9 mouse cellular contexts compared by ENCODE assay signal in the genomic region with DNA sequence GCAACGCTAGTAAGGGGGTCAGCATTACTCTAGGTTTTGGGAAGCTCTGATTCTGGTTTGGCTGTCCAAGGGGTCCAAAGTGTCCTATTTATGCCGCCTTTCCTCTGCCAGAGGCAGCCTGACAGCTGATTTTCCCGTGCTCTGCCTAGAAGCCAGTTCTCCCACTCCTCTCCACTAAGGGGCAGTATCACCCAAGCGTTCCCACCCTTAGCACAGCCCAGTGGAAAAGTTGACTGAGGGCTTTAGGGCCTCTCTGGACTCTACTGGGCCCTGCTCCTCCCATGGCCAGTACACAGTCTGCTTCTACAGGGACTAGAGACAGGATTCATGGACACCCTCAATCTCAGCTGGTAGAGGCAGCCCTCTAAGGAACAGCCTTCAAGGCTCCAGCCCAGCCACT. TPM values are rescaled to one million over a fixed set of nuclear protein-coding genes. Genes with fewer than 3 reads are reported as not detected.
DNase-seq lines count a peak whose midpoint lies in the region; ATAC-seq and TF ChIP-seq lines count a peak whose summit lies in the region.
"Had no signal": no experiment of that assay in that cellular context is flagged by ENCODE, and none has a peak within 500 bp of the region (broad histone marks: within the 10 kb centered on the region; RNA-seq: fewer than 3 reads in every experiment).

No protein-coding gene starts in this region.

- H3K36me3 ChIP-seq in forebrain, postnatal 0 days (ENCODE audit: insufficient read depth) = peaks cover 9% of the 10 kb centered on the region; the same call in 1 of the 2 replicates
- H3K36me3 ChIP-seq in lung, postnatal 0 days (ENCODE audit: insufficient read depth, low read length) = no peaks in the 10 kb centered on the region

- H3K9ac ChIP-seq in forebrain, postnatal 0 days = no peak overlapping the region
- no peak overlapping the region for H3K9ac ChIP-seq in lung, postnatal 0 days (replicated peaks; ENCODE audit: low read depth)

- peak; percentile 92 for TF ChIP-seq CTCF in cerebellum, adult 2 months (IDR thresholded peaks at IDR 0.05; ENCODE audit: borderline replicate concordance, insufficient read depth, low read depth, low read length)
- TF ChIP-seq CTCF in forebrain, postnatal 0 days (IDR thresholded peaks at IDR 0.05; ENCODE audit: low read depth) = peak; percentile 95
- TF ChIP-seq CTCF in lung, postnatal 0 days (IDR thresholded peaks at IDR 0.05) = peak; percentile 96

- H3K27me3 ChIP-seq in cerebellum, adult 2 months (ENCODE audit: control insufficient read depth, insufficient read depth, low read length) = no peaks in the 10 kb centered on the region
- no peaks in the 10 kb centered on the region for H3K27me3 ChIP-seq in forebrain, postnatal 0 days (ENCODE audit: insufficient read depth, low read length)
- H3K27me3 ChIP-seq in lung, postnatal 0 days (replicated peaks; ENCODE audit: insufficient read depth, low read length) = no peaks in the 10 kb centered on the region

- TF ChIP-seq POLR2A in cerebellum, adult 2 months (IDR thresholded peaks at IDR 0.05; ENCODE audit: borderline replicate concordance, insufficient read depth, low read length) = no peak

- peak; percentile 86 for ATAC-seq in forebrain, postnatal 0 days
- peak; percentile 84 for ATAC-seq in lung, postnatal 0 days

- H3K27ac ChIP-seq in cerebellum, adult 2 months (ENCODE audit: insufficient read depth, low read length) = no peak overlapping the region
- H3K27ac ChIP-seq in forebrain, postnatal 0 days (ENCODE audit: low read depth, low read length) = no peak overlapping the region
- no peak overlapping the region for H3K27ac ChIP-seq in lung, postnatal 0 days (ENCODE audit: low read length)

- WGBS in cerebellum, adult 2 months = 3% methylated on average over 4 of the region's 4 CpGs
- WGBS in forebrain, postnatal 0 days = 5% methylated on average over 4 of the region's 4 CpGs
- 4% methylated on average over 4 of the region's 4 CpGs for WGBS in lung, postnatal 0 days

- peaks cover 35% of the 10 kb centered on the region for H3K4me1 ChIP-seq in cerebellum, adult 2 months (ENCODE audit: control insufficient read depth, insufficient read depth, low read length)
- H3K4me1 ChIP-seq in forebrain, postnatal 0 days (ENCODE audit: insufficient read depth) = peaks cover 7% of the 10 kb centered on the region
- H3K4me1 ChIP-seq in lung, postnatal 0 days (ENCODE audit: insufficient read depth, low read depth, low read length) = peaks cover 3% of the 10 kb centered on the region

- no peak for TF ChIP-seq EP300 in lung, postnatal 0 days (IDR thresholded peaks at IDR 0.05)

- H3K4me2 ChIP-seq in forebrain, postnatal 0 days (ENCODE audit: low read depth) = no peak overlapping the region
- H3K4me2 ChIP-seq in lung, postnatal 0 days (replicated peaks; ENCODE audit: low read depth, low read length) = no peak overlapping the region

- peak; percentile 81 for DNase-seq in NIH3T3 (ENCODE audit: low read depth)
- peak; percentile 70 to 81 for DNase-seq in cerebellum, adult 2 months
- peak; percentile 84 for DNase-seq in forebrain, postnatal 0 days
- DNase-seq in heart, postnatal 4 days = peak; percentile 88
- peak; percentile 50 to 83 for DNase-seq in layer of hippocampus, adult 18-20 months (ENCODE audit: low spot score in 2 of 2)
- DNase-seq in lung, postnatal 0 days (ENCODE audit: low spot score) = peak; percentile 82
- DNase-seq in retina, embryonic 14.5 days (ENCODE audit: low spot score) = peak; percentile 92
- DNase-seq in urinary bladder, postnatal 14 days (ENCODE audit: low spot score) = peak; percentile 78

- H3K4me3 ChIP-seq in cerebellum, adult 2 months (replicated peaks; ENCODE audit: insufficient read depth, low read depth, low read length) = no peak overlapping the region
- no peak overlapping the region for H3K4me3 ChIP-seq in forebrain, postnatal 0 days (ENCODE audit: low read depth, low read length)
- no peak overlapping the region for H3K4me3 ChIP-seq in lung, postnatal 0 days (ENCODE audit: low read depth, low read length)

- H3K9me3 ChIP-seq in forebrain, postnatal 0 days (ENCODE audit: low read length) = no peaks in the 10 kb centered on the region
- H3K9me3 ChIP-seq in lung, postnatal 0 days (ENCODE audit: low read length) = no peaks in the 10 kb centered on the region

RNA-seq across cellular contexts. Expression of gene 4930404H24Rik, which starts 14.0 kb away (rescaled TPM):
- not detected in 2 replicates for polyA plus RNA-seq in cerebellum, adult 2 months (2012; rRNA removed)
- not detected in 2 replicates for total RNA-seq in forebrain, postnatal 0 days (2014; rRNA removed)
- not detected in 2 replicates for polyA plus RNA-seq in forebrain, postnatal 0 days (2015; fragmentation: Nextera tagmentation; extraction: Ambion mirVana)
- not detected for total RNA-seq in heart, postnatal 4 days (2021)
- total RNA-seq in layer of hippocampus, adult 18-20 months (2021) = not detected
- not detected in 2 replicates for polyA plus RNA-seq in lung, postnatal 0 days (2015; fragmentation: Nextera tagmentation; extraction: Ambion mirVana)
- polyA plus RNA-seq: large intestine, adult 2 months had no signal

RNA-seq across cellular contexts. Expression of gene Nol4l, which starts 51.2 kb away (rescaled TPM):
- polyA plus RNA-seq in cerebellum, adult 2 months (2012; rRNA removed) = 23.1 and 24.3 TPM in 2 replicates
- 57.4 and 58.5 TPM in 2 replicates for total RNA-seq in forebrain, postnatal 0 days (2014; rRNA removed)
- 20.5 and 28.0 TPM in 2 replicates for polyA plus RNA-seq in forebrain, postnatal 0 days (2015; fragmentation: Nextera tagmentation; extraction: Ambion mirVana)
- total RNA-seq in heart, postnatal 4 days (2021) = 10 to 100 TPM; 12.0 to 13.5 TPM
- total RNA-seq in layer of hippocampus, adult 18-20 months (2021) = 10 to 100 TPM; 46.5 to 48.1 TPM
- polyA plus RNA-seq in lung, postnatal 0 days (2015; fragmentation: Nextera tagmentation; extraction: Ambion mirVana) = 8.3 and 9.9 TPM in 2 replicates
